Mouse (Mus musculus): ENCODE results near the gene Nmb. TPM values are rescaled to one million over a fixed set of nuclear protein-coding genes. Genes with fewer than 3 reads are reported as not detected.

Nmb gene
- polyA plus RNA-seq, 1 experiment from 2014 or later, result 0.78 TPM

- no peak for ATAC-seq
- in situ Hi-C loops (cut with MboI; ENCODE audit: low pct_unique_long_range_greater_than_20kb), result no loop called here
- CTCF ChIA-PET, result no interaction called here
- TF ChIP-seq CTCF (IDR thresholded peaks at IDR 0.05), result no peak
- POLR2A ChIA-PET, result interaction anchor here (0.6 to 0.7 kb wide), 3 partner anchors 63 to 309 kb away, joined by 3 to 6 read pairs (median 4); no protein-coding TSS in a partner anchor
- no peak for DNase-seq (ENCODE audit: low read depth, low spot score)
- H3K27me3 ChIP-seq, result no peaks in the 10 kb centered on the region
Measured at GRCm38 (mm10) chr7:80931618-80932207, 26.8 kb upstream of the Nmb start.

GRCm38 (mm10) chr7:80923165-80923564 lies 18.3 kb upstream of the Nmb start:
- DNase-seq (ENCODE audit: low read depth, low spot score) (no peak), ATAC-seq (no peak)
- no peaks in the 10 kb centered on the region for H3K27me3 ChIP-seq
- ChIA-PET POLR2A (no interaction called here), CTCF (no interaction called here)
- TF ChIP-seq CTCF (IDR thresholded peaks at IDR 0.05), result no peak
- in situ Hi-C loops (cut with MboI; ENCODE audit: low pct_unique_long_range_greater_than_20kb), result no loop called here

GRCm38 (mm10) chr7:80919647-80920008 lies 14.8 kb upstream of the Nmb start:
- ATAC-seq (no peak), DNase-seq (ENCODE audit: low read depth, low spot score) (no peak)
- in situ Hi-C loops (cut with MboI; ENCODE audit: low pct_unique_long_range_greater_than_20kb), result no loop called here
- CTCF ChIA-PET, result interaction anchor here (1.3 kb wide), 1 partner anchor 11 kb away, joined by 3 read pairs; no protein-coding TSS in a partner anchor
- no peak for TF ChIP-seq CTCF (IDR thresholded peaks at IDR 0.05)
- no peaks in the 10 kb centered on the region for H3K27me3 ChIP-seq
- POLR2A ChIA-PET, result no interaction called here

GRCm38 (mm10) chr7:80918982-80919646 lies 14.2 kb upstream of the Nmb start:
- ChIA-PET CTCF (interaction anchor here (1.1 to 1.3 kb wide), 2 partner anchors 11 to 62 kb away, joined by 3 read pairs; no protein-coding TSS in a partner anchor), POLR2A (no interaction called here)
- DNase-seq (ENCODE audit: low read depth, low spot score), result no peak
- no peaks in the 10 kb centered on the region for H3K27me3 ChIP-seq
- no peak for ATAC-seq
- in situ Hi-C loops (cut with MboI; ENCODE audit: low pct_unique_long_range_greater_than_20kb), result no loop called here
- TF ChIP-seq CTCF (IDR thresholded peaks at IDR 0.05), result no peak

- no peaks in the 10 kb centered on the region for H3K27me3 ChIP-seq
- in situ Hi-C loops (cut with MboI; ENCODE audit: low pct_unique_long_range_greater_than_20kb), result no loop called here
- no peak for ATAC-seq
- CTCF ChIA-PET, result interaction anchor here (1.1 kb wide), 1 partner anchor 61 kb away, joined by 3 read pairs; no protein-coding TSS in a partner anchor
- POLR2A ChIA-PET, result no interaction called here
- no peak for TF ChIP-seq CTCF (IDR thresholded peaks at IDR 0.05)
- DNase-seq (ENCODE audit: low read depth, low spot score), result no peak
Measured at GRCm38 (mm10) chr7:80917916-80918465, 13.1 kb upstream of the Nmb start.

GRCm38 (mm10) chr7:80912496-80912895 lies 7.6 kb upstream of the Nmb start:
- DNase-seq (ENCODE audit: low read depth, low spot score), result no peak
- H3K27me3 ChIP-seq, result no peaks in the 10 kb centered on the region
- POLR2A ChIA-PET, result no interaction called here
- no peak for ATAC-seq
- no peak for TF ChIP-seq CTCF (IDR thresholded peaks at IDR 0.05)
- CTCF ChIA-PET, result interaction anchor here (0.7 to 1.2 kb wide), 2 partner anchors 11 to 23 kb away, joined by 3 to 6 read pairs; partner anchors contain the start of gene Wdr73
- in situ Hi-C loops (cut with MboI; ENCODE audit: low pct_unique_long_range_greater_than_20kb), result no loop called here

- H3K27me3 ChIP-seq, result no peaks in the 10 kb centered on the region
- DNase-seq (ENCODE audit: low read depth, low spot score) (no peak), ATAC-seq (no peak)
- POLR2A ChIA-PET, result no interaction called here
- no peak for TF ChIP-seq CTCF (IDR thresholded peaks at IDR 0.05)
- in situ Hi-C loops (cut with MboI; ENCODE audit: low pct_unique_long_range_greater_than_20kb), result no loop called here
- CTCF ChIA-PET, result no interaction called here
Measured at GRCm38 (mm10) chr7:80911053-80911452, 6.2 kb upstream of the Nmb start.

- no peak for TF ChIP-seq CTCF (IDR thresholded peaks at IDR 0.05)
- CTCF ChIA-PET, result interaction anchor here (1.2 to 1.3 kb wide), 2 partner anchors 15 to 40 kb away, joined by 3 read pairs; no protein-coding TSS in a partner anchor
- POLR2A ChIA-PET, result no interaction called here
- no peak for ATAC-seq
- H3K27me3 ChIP-seq, result no peaks in the 10 kb centered on the region
- in situ Hi-C loops (cut with MboI; ENCODE audit: low pct_unique_long_range_greater_than_20kb), result no loop called here
- no peak for DNase-seq (ENCODE audit: low read depth, low spot score)
Measured at GRCm38 (mm10) chr7:80903625-80904422, 1.1 kb downstream of the Nmb start.

GRCm38 (mm10) chr7:80901541-80902274 lies 3.2 kb downstream of the Nmb start:
- in situ Hi-C loops (cut with MboI; ENCODE audit: low pct_unique_long_range_greater_than_20kb), result no loop called here
- no peak for TF ChIP-seq CTCF (IDR thresholded peaks at IDR 0.05)
- DNase-seq (ENCODE audit: low read depth, low spot score) (no peak), ATAC-seq (no peak)
- ChIA-PET POLR2A (interaction anchor here (0.6 to 2.6 kb wide), 6 partner anchors 12 to 1241 kb away, joined by 3 to 11 read pairs (median 4); partner anchors contain the start of gene Zscan2), CTCF (interaction anchor here (0.9 to 2.0 kb wide), 5 partner anchors 11 to 178 kb away, joined by 3 to 6 read pairs (median 3); no protein-coding TSS in a partner anchor)
- no peaks in the 10 kb centered on the region for H3K27me3 ChIP-seq

Data from Patski (cell line).